Mouse (Mus musculus) pancreas, adult 10 weeks (tissue): ENCODE results near the gene Sorbs1. TPM values are rescaled to one million over a fixed set of nuclear protein-coding genes. Genes with fewer than 3 reads are reported as not detected.

Experiments
- polyA plus RNA-seq: library from polyadenylated mRNA; stranded (reverse); fragments of 350-450 nt; fragmentation: Illumina TruSeq; extraction: RNeasy Lipid Tissue Mini Kit (QIAGEN cat#74804); gene quantifications from one replicate; pipeline ENCODE4 v1.2.3, GENCODE M21; 2015; ENCODE audit warnings: low read depth, low replicate concordance; ENCODE audit not compliant: insufficient read depth

Gene Sorbs1
- 11.2 TPM for polyA plus RNA-seq

DNA sequence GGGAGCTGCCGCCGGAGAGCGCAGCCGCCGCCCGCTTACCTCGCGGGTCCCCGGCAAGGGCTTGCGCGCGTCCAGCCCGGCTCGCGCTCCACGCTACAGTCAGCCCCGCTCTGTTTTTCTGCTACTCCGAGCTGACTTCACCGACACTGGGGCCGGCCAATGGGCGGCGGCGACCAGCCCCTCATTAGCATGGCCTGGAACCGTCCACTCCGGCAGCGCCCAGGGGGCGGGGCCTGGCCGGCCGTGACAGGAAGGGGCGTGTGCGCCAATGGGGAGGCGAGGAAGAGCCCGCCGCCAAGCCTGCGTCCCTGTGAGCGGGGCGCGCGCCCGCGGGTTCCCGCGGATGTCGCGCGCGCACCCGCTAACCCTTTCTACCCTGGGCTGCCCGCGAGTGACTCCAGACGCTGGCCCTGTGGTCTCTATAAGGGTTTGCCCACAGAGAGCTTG, at the start of gene Sorbs1:
TSS of gene Sorbs1 (minus strand) at position 148 of the 447 bp plus-strand sequence.

DNA sequence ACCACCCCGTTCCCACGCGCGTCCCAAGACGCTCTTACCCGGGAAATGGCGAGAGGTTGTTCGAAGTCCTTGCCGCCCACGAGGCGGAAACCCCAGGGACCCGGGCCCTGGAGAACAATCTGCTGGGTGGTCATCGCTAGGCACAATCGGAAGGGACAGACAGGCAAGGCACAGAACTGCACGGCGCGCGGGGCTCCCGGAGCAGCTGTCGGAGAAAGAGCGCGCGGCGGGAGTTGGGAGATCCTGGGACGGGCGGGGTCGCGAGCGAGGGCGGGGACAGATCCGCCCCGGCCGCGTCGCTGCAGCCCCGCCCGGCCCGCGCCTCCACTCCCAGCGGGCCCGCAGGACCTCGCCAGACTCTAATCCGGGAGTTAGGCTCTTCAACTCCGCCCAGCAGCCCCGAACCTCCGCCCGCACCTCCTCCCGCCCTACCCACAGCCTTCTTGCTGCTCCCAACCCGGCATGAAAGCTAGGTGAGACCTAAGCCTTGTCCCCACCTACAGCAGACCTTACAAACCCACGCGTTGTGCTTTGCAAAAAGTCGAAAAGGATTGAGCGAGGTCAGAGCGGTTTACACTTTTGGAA, 242.2 kb downstream of the Sorbs1 start, which contains the start of gene Pdlim1:
TSS of gene Pdlim1 (minus strand) at position 535 of the 585 bp plus-strand sequence.

Other genes with a start within 250 kb of the Sorbs1 start
- 16.5 TPM for gene Pdlim1, start 241.9 kb downstream of the Sorbs1 start, polyA plus RNA-seq
- 26.6 TPM for gene Aldh18a1, start 74.7 kb upstream of the Sorbs1 start, polyA plus RNA-seq
- gene Tctn3, start 98.5 kb upstream of the Sorbs1 start, polyA plus RNA-seq: 4.0 TPM
- 18.9 TPM for gene Entpd1, start 98.6 kb upstream of the Sorbs1 start, polyA plus RNA-seq
- gene Cc2d2b, start 235.0 kb upstream of the Sorbs1 start, polyA plus RNA-seq: 1.5 TPM